Mouse (Mus musculus) lung, adult 2 months (tissue): ENCODE results near the gene Cplx1. TPM values are rescaled to one million over a fixed set of nuclear protein-coding genes. Genes with fewer than 3 reads are reported as not detected.
"Not testable (repeated sequence)": the region's sequence is repeated elsewhere in the genome, so short reads cannot be mapped to it uniquely, and the experiment has no call there.

ENCODE experiments used
- DNase-seq: peaks from one replicate; pipeline ENCODE4 v3.0.0; 2022
- H3K4me1 ChIP-seq: fragments of 200-500 bp; 2 replicates; pipeline ENCODE4 v1.6.1; 2011; ENCODE audit warnings: low read length; ENCODE audit not compliant: control insufficient read depth, insufficient read depth
- H3K4me3 ChIP-seq: fragments of 200-500 bp; replicated peaks from 2 replicates; pipeline ENCODE3; 2011; ENCODE audit warnings: low read depth, mild to moderate bottlenecking, control low read depth, low read length; ENCODE audit errors: extremely low read depth
- CTCF ChIP-seq: fragments of 200-500 bp; IDR thresholded peaks from 2 replicates; pipeline ENCODE4 v1.5.1; 2011; ENCODE audit warnings: mild to moderate bottlenecking, low read length, control low read depth; ENCODE audit not compliant: insufficient read depth
- POLR2A ChIP-seq: fragments of 200-500 bp; IDR thresholded peaks from 2 replicates; pipeline ENCODE4 v1.6.1; 2011; ENCODE audit warnings: low read depth, mild to moderate bottlenecking, control low read depth, low read length, borderline replicate concordance; ENCODE audit errors: extremely low read depth
- WGBS: fragments of 180-500 bp; shearing (Covaris S2); methylation state at CpG from one replicate; pipeline ENCODE4 v1.1.7; 2018; 5-methylcytosine and 5-hydroxymethylcytosine counted together
- polyA plus RNA-seq: library from polyadenylated mRNA; depleted of rRNA; stranded (reverse); fragments of >200 nt; gene quantifications from 2 replicates; pipeline ENCODE4 v1.2.3, GENCODE M21; 2012; rRNA removed

Cplx1 gene
- polyA plus RNA-seq, 1 experiment = 0.19 TPM

DNA sequence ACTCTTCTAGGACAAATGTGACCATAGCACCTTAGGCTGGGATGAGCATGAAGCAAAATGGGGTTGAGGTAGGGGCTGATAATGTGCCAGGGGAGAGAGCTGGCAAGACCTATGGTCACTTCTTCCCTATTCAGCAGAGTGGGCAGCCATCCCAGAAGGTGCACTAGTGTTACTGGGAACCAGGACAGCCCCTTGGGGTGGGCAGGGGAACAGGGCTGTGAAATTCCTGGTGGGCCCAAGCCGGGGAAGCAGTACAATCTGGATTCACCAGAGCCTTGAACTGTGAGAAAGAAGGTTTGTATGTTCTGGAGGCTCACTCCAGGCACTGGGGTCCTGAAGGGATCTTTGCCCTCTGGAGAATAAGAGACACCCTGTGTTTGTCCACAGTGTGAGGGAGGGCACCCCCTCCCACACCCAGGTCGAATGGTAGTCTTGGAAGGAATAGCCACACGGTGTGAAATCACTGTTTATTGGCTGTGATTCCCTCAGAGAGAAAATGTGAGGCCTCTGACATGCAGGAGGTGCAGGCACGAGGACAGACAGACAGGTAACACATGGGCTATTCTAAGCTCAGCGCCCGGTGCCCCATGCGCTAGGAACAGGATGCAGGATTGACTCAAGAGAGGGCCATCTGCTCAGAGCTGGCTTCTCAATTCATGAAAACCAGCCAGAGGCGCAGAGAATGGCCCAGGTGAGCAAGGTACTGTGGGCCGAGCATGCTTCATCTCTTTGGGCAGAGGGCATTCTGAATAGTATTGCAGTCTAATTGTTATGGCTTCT, 31.5 kb downstream of the Cplx1 start:
- 72% methylated on average over 9 of the region's 9 CpGs for WGBS
- DNase-seq = no peak
- no peak overlapping the region for H3K4me3 ChIP-seq
- TF ChIP-seq POLR2A (no peak), CTCF (no peak)
- no peaks in the 10 kb centered on the region for H3K4me1 ChIP-seq

DNA sequence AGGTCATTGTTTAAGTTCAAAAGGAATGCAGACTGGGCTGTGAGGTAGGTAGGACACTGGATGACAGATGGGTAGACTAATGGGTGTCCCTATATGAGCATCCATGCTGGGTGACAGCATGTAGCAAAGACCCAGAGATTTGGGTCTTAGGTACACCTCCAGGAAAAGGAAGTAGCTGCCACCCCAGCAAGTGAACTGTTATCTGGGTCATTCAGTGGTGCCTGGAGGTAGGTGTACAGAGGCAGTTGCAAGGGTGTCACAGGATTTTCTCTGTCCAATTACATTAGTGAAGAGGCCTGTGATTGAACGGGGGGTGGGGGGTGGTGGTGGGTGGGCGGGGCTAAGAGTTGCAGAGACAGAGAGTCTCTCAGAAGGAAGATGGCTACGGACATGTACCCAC, 33.2 kb downstream of the Cplx1 start:
- H3K4me3 ChIP-seq = no peak overlapping the region
- no peaks in the 10 kb centered on the region for H3K4me1 ChIP-seq
- no peak for DNase-seq
- 72% methylated on average over 3 of the region's 3 CpGs for WGBS
- TF ChIP-seq CTCF = no peak
- TF ChIP-seq POLR2A = no peak

DNA sequence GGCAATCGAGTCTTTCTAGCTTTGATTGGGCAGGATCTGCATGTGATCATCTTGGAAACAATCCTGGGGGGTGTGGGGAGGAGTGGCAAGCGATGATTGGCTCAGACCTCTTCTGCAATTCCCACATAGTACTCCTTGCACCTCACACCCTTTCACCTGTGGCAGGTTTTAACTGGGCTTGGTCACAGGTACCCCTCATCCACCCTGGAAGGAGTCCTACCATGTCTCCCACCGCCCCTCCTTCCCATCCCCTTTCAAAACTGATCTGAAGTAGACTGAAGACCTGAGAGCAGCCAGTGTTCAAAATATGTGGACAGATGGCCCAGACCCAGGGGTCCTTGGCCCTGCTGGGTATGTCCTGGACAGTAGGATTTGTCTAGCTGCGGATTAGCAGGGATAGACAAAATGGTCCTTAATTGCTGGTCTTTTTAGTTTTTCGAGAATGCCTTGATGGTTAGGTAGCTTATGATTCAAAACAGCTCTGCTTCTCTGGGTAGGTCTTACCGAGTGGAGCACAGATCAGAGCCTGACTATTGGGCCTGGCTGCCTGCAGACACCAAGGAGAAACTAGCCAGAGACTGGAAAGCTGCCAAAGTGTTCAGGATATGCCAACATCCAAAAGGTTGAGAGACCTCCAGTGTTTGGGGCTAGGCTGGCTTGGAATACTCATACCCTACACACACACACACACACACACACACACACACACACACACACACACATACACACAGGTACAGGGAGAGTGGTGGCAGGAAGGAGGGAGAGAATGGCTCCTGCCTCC, 34.1 kb downstream of the Cplx1 start:
- 69% methylated on average over 6 of the region's 6 CpGs for WGBS
- DNase-seq = no peak
- Histone ChIP-seq H3K4me3 (no peak overlapping the region), H3K4me1 (no peaks in the 10 kb centered on the region)
- no peak for TF ChIP-seq CTCF
- TF ChIP-seq POLR2A = no peak

DNA sequence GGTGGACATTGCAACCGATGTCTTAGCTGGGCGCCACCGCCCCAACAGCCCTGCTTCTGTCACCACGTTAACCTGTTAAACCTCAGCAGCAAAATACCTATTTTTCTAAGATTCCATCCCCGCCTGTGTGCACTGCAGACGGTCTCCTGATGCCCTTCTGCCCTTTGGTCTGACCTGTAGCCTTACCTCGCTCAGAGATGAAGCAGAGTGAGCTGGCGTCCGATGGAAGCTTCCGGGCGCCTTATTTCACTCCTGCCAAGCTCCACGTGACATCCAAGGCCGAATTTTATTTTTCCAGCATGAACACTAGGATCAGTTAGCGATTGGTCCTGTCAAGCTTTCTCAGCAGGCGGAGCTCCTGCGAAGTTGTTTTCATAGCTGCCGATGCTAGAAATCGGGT, 47.5 kb downstream of the Cplx1 start:
- TF ChIP-seq CTCF (no peak), POLR2A (no peak)
- 87% methylated on average over 18 of the region's 18 CpGs for WGBS
- no peak overlapping the region for H3K4me3 ChIP-seq
- DNase-seq = no peak
- no peaks in the 10 kb centered on the region for H3K4me1 ChIP-seq

DNA sequence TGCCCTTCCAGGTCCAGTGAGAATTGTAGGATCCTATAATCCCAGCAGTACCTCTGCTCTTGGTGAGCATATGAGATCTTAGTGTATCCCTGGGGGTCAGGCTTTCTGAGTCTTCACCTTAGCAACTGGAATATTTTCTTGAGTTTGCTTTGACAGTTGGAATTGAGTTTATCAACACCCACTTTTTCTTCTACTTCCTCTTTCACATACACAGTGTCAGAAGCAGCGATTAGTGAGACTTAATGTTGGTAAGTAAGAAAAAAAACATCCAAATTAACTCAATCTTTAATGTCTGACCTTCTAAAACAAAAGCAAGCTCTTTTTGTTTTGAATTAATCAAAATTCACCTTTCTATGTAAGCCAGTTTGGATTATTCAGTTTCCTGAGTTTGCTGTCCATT, 48.3 kb downstream of the Cplx1 start:
- 83% methylated on average over 1 of the region's 1 CpGs for WGBS
- DNase-seq = no peak
- no peak overlapping the region for H3K4me3 ChIP-seq
- TF ChIP-seq CTCF (no peak), POLR2A (no peak)
- H3K4me1 ChIP-seq = no peaks in the 10 kb centered on the region

DNA sequence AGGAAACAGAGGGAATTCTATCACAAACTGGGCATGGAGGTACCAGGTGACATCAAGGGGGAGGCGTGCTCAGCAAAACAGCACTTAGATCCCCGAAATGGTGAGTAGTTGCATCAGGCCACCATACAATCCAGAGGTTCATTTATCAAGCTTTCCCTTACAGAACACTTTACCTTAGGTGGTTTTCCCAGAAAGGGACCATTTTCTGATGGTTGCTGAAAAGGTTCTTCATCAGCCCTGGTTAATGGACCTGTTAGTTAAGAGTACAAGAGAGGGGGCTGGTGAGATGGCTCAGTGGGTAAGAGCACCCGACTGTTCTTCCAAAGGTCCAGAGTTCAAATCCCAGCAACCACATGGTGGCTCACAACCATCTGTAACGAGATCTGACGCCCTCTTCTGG, 63.7 kb downstream of the Cplx1 start:
- not testable (repeated sequence) for H3K4me1 ChIP-seq, DNase-seq, H3K4me3 ChIP-seq
- WGBS = 90% methylated on average over 5 of the region's 5 CpGs

DNA sequence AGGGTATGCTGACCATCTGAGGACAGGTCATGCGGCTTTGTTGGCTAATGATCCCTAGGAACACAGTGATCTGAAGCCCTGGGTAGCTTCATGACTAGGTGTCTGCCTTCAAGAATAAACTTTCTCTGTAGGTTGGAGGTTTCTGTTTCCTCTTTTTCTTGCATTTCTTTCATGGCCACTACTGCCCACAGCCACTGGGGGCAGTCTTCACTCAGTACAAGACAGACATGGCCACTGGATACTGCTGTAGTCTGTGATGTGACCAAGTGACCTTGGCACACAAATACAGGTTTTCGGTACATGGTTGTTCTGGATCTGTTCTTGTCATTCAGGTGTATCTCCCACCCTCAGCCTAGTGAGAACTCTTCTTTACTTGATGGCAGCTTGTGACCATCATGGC, 64.6 kb downstream of the Cplx1 start:
- H3K4me3 ChIP-seq = no peak overlapping the region
- WGBS = 95% methylated on average over 2 of the region's 2 CpGs
- H3K4me1 ChIP-seq = no peaks in the 10 kb centered on the region
- peak; percentile 64 for TF ChIP-seq CTCF
- no peak for TF ChIP-seq POLR2A
- peak; percentile 23 for DNase-seq

DNA sequence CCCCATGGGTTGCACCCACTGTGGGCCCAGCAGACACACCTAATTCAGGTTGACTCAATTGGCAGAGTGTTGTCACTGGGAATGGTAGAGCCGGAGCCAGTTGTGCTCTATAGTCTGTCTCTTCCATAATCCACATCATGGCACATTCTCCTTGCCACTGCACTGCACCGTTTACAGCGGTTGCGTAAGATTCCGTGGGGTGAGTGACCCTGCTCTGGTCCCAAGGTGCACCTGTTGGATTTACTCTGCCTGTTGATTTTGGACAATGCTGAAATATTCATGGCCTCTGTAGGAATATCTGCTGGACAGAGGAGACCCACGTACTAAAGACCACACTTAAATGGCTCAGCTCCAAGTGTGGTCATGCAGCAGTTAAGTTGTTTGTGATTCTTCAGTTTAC, 66.8 kb downstream of the Cplx1 start:
- H3K4me1 ChIP-seq = no peaks in the 10 kb centered on the region
- no peak overlapping the region for H3K4me3 ChIP-seq
- DNase-seq = no peak
- WGBS = 83% methylated on average over 6 of the region's 6 CpGs
- no peak for TF ChIP-seq POLR2A
- no peak for TF ChIP-seq CTCF

DNA sequence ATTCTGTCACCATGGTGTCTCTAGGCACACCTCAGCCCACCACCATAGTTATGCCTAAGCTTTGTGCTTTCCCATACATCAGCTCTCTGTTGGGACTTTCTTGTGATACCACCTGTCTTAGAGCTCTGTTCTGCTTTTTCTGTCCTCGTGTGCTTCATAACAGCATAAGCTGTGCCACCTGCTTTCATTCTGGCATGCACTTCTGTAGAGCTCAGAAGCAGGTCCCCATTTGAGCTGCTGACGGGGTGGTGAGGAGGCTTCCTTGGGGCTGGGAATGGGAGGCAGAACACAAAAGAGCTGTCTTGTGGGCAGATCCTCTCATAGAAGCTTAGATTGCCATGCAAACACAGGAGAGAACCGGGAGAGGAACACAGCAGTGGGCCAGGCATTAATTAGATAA, 73.8 kb downstream of the Cplx1 start:
- Histone ChIP-seq H3K4me3 (no peak overlapping the region), H3K4me1 (no peaks in the 10 kb centered on the region; the same call in 1 of the 2 replicates)
- no peak for DNase-seq
- TF ChIP-seq CTCF = no peak
- TF ChIP-seq POLR2A = no peak
- 94% methylated on average over 3 of the region's 3 CpGs for WGBS

DNA sequence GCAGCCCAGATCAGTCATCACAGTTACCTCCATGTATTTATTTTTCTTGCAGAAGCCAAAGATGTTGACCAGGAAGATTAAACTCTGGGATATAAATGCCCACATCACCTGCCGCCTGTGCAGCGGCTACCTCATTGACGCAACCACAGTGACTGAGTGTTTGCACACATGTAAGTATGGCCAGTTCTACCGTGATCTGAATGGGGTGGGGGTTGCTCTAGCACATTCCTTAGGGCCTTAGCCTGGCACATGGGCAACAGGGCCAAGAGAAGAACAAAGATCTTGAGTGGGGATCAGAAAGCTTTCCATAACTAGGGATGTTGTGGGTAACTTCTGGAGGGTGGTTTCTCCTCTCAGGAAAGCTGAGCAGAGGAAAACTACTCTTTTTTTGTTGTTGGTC, 76.1 kb downstream of the Cplx1 start:
- H3K4me1 ChIP-seq = peaks cover 3% of the 10 kb centered on the region
- TF ChIP-seq CTCF (no peak), POLR2A (no peak)
- DNase-seq = no peak
- no peak overlapping the region for H3K4me3 ChIP-seq
- 57% methylated on average over 4 of the region's 4 CpGs for WGBS

DNA sequence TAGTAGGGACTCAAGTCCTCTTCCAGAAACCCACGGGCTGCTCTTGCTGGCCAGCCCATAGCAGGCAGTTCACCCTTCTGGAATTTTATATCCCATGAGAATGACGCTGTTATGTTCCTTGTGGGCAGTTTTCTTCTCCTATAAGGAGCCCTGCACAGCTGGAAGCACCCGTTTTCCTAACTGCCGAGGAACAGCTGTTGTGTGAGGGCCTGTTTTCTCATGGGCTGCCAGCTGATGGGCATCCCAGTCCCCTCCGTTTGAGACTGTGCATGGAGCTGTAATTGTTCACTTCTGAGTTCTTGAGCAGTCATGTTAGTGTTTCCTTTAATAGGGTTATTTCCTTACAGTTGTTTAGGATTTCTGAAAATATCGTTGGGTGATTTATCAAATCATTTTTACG, 80.2 kb downstream of the Cplx1 start:
- DNase-seq = no peak
- 61% methylated on average over 7 of the region's 7 CpGs for WGBS
- Histone ChIP-seq H3K4me3 (no peak overlapping the region), H3K4me1 (peaks cover 9% of the 10 kb centered on the region)
- no peak for TF ChIP-seq CTCF
- no peak for TF ChIP-seq POLR2A

Other genes starting within 250 kb of the Cplx1 start
- 9.9 and 12.4 TPM in 2 replicates for gene Pigg, start 237.4 kb downstream of the Cplx1 start, polyA plus RNA-seq
- gene Gm42517, start 182.1 kb downstream of the Cplx1 start, polyA plus RNA-seq = 1.7 and 2.3 TPM in 2 replicates
- not detected in 2 replicates for gene Pde6b, start 161.6 kb downstream of the Cplx1 start, polyA plus RNA-seq
- 19.3 and 33.6 TPM in 2 replicates for gene Atp5k, start 115.6 kb downstream of the Cplx1 start, polyA plus RNA-seq
- gene Mfsd7a, start 101.1 kb downstream of the Cplx1 start, polyA plus RNA-seq = 6.8 and 9.7 TPM in 2 replicates
- 7.4 and 11.1 TPM in 2 replicates for gene Pcgf3, start 88.8 kb downstream of the Cplx1 start, polyA plus RNA-seq
- gene Gak, start 79.7 kb upstream of the Cplx1 start, polyA plus RNA-seq = 78.8 and 87.5 TPM in 2 replicates
- gene Tmem175, start 79.7 kb upstream of the Cplx1 start, polyA plus RNA-seq = 32.0 and 50.5 TPM in 2 replicates
- 28.4 and 34.5 TPM in 2 replicates for gene Idua, start 110.3 kb upstream of the Cplx1 start, polyA plus RNA-seq
- gene Dgkq, start 119.6 kb upstream of the Cplx1 start, polyA plus RNA-seq = 24.5 and 27.5 TPM in 2 replicates
- gene Slc26a1, start 125.5 kb upstream of the Cplx1 start, polyA plus RNA-seq = 0.05 and 0.11 TPM in 2 replicates
- gene Fgfrl1, start 142.4 kb upstream of the Cplx1 start, polyA plus RNA-seq = 48.5 and 48.7 TPM in 2 replicates
- not detected in 2 replicates for gene Rnf212, start 225.0 kb upstream of the Cplx1 start, polyA plus RNA-seq
- not detected in 2 replicates for gene Tmed11, start 245.3 kb upstream of the Cplx1 start, polyA plus RNA-seq